Mouse (Mus musculus) embryonic facial prominence, embryonic 11.5 days (tissue): ENCODE measurements at regions not wholly inside any gene's neighbourhood (a gene's known extent, or its start where the extent isn't known, plus 50 kb on each side); places are given as distances from the start of the nearest gene placed in this dataset.

Experiments
- ATAC-seq: fragments of 200-750 bp; cut with Nextera tagmentation; replicated peaks from 2 replicates; pipeline ENCODE4 v1.8.0; 2017; ENCODE audit warnings: low read depth; ENCODE audit not compliant: insufficient number of reproducible peaks, low FRiP score, low TSS enrichment
- DNase-seq: peaks from one replicate; pipeline ENCODE4 v3.0.0-alpha.2; 2015; ENCODE audit warnings: low spot score
- H3K27ac ChIP-seq: fragments of 300-500 bp; sonication (generic); replicated peaks from 2 replicates; pipeline ENCODE4 v1.5.1; 2014; ENCODE audit warnings: mild to moderate bottlenecking, low read depth, low read length, control low read depth
- H3K27me3 ChIP-seq: fragments of 300-500 bp; sonication (generic); 2 replicates; pipeline ENCODE4 v1.6.1; 2014; ENCODE audit warnings: mild to moderate bottlenecking, low read length, moderate library complexity, mixed read lengths; ENCODE audit not compliant: control insufficient read depth, insufficient read depth
- H3K36me3 ChIP-seq: fragments of 300-500 bp; sonication (generic); replicated peaks from 2 replicates; pipeline ENCODE4 v1.6.1; 2014; ENCODE audit warnings: low read depth, mild to moderate bottlenecking, low read length, moderate library complexity, mixed read lengths; ENCODE audit not compliant: control insufficient read depth, insufficient read depth
- H3K4me1 ChIP-seq: fragments of 300-500 bp; sonication (generic); 2 replicates; pipeline ENCODE4 v1.6.1; 2014; ENCODE audit warnings: low read length, mixed read lengths; ENCODE audit not compliant: control insufficient read depth, insufficient read depth
- H3K4me2 ChIP-seq: fragments of 300-500 bp; sonication (generic); 2 replicates; pipeline ENCODE4 v1.6.1; 2014; ENCODE audit warnings: low read depth, mild to moderate bottlenecking, control low read depth, low read length, moderate library complexity
- H3K4me3 ChIP-seq: fragments of 300-500 bp; sonication (generic); 2 replicates; pipeline ENCODE4 v1.5.1; 2014; ENCODE audit warnings: low read depth, low read length, control low read depth
- H3K9ac ChIP-seq: fragments of 300-500 bp; sonication (generic); replicated peaks from 2 replicates; pipeline ENCODE4 v1.6.1; 2014; ENCODE audit warnings: mild to moderate bottlenecking, control low read depth, low read length
- H3K9me3 ChIP-seq: fragments of 300-500 bp; sonication (generic); replicated peaks from 2 replicates; pipeline ENCODE4 v1.6.1; 2016; ENCODE audit warnings: mild to moderate bottlenecking, low read length, inconsistent platforms, mixed read lengths; ENCODE audit not compliant: control insufficient read depth
- WGBS: fragments of 180-500 bp; shearing (Covaris S2); extraction: QIAGEN DNeasy Blood & Tissue Kit; methylation state at CpG from one replicate; pipeline ENCODE4 v1.1.7; 2014; 5-methylcytosine and 5-hydroxymethylcytosine counted together

- Histone ChIP-seq H3K36me3 (no peaks in the 10 kb centered on the region), H3K9me3 (no peaks in the 10 kb centered on the region), H3K4me1 (no peaks in the 10 kb centered on the region), H3K4me2 (no peak overlapping the region), H3K9ac (no peak overlapping the region), H3K4me3 (no peak overlapping the region), H3K27ac (no peak overlapping the region), H3K27me3 (no peaks in the 10 kb centered on the region)
- WGBS: 79% methylated on average over 7 of the region's 7 CpGs
- ATAC-seq: no peak
- DNase-seq: no peak
Observed at GRCm38 (mm10) chr14:23108590-23108989, 905.7 kb downstream of the Kcnma1 start.

- 82% methylated on average over 4 of the region's 4 CpGs for WGBS
- no peaks in the 10 kb centered on the region for H3K36me3 ChIP-seq
- no peaks in the 10 kb centered on the region for H3K27me3 ChIP-seq
- no peak overlapping the region for H3K4me3 ChIP-seq
- DNase-seq: no peak
- H3K9me3 ChIP-seq: no peaks in the 10 kb centered on the region
- H3K4me2 ChIP-seq: no peak overlapping the region
- H3K4me1 ChIP-seq: no peaks in the 10 kb centered on the region
- no peak overlapping the region for H3K27ac ChIP-seq
- no peak overlapping the region for H3K9ac ChIP-seq
- ATAC-seq: no peak
Observed at GRCm38 (mm10) chr14:23107466-23107865, 906.8 kb downstream of the Kcnma1 start.
